Mouse (Mus musculus) neural tube, embryonic 10.5 days (tissue): Measurements from ENCODE around the gene Disp3.

Source experiments
- DNase-seq: peaks from one replicate; pipeline ENCODE4 v3.0.0-alpha.2; 2017; ENCODE audit warnings: low spot score; ENCODE audit errors: extremely low spot score

Disp3 gene

GRCm38 (mm10) chr4:148287476-148288054, at the start of gene Disp3:
Disp3 (minus strand) TSS chr4:148287965.
- no peak for DNase-seq

GRCm38 (mm10) chr4:148330269-148330668, 42.5 kb upstream of the Disp3 start:
- no peak for DNase-seq

DNA sequence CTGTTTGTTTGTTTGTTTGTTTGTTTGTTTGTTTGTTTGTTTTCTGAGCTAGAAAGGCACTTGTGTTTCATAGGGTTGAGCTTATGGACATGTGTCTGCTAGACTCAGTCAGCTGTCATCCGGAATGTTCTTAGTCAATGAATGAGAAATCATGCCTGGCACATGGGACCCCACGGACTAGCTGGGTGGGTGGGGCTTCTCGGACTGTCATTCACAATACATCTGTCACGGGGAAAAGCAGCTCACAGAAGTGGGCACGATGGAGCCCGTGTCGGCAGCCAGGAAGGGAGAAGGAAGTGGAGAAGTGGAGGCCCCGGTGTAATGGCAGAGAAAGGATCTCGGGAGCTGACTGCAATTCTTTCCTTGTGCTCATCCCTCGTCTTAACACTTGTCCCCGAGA, 41.7 kb upstream of the Disp3 start:
- DNase-seq, result no peak

- DNase-seq, result no peak
Observed at GRCm38 (mm10) chr4:148328237-148328636, 40.5 kb upstream of the Disp3 start.

GRCm38 (mm10) chr4:148327266-148327997, 39.7 kb upstream of the Disp3 start:
- DNase-seq, result peak; percentile 57

GRCm38 (mm10) chr4:148326791-148327190, 39.0 kb upstream of the Disp3 start:
- no peak for DNase-seq

DNA sequence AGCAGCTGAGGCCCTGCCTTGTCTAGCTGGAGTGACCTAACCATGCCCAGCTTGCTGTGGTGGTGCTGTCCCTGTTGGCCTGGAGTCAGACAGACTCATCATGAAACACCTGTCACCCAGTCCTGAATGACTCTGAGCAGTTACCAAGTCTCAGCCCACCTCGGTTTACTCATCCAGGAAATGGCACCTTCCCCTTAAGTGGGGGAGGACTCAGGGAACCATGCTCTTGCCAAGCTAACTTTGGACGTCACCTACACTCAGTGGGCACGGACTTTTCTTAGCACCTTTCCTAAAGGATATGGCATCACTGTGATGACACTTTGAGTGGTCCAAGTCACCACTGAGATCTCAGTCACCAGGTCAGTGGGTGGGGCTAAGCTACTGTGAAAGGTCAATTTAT, 38.2 kb upstream of the Disp3 start:
- no peak for DNase-seq

- DNase-seq, result no peak
Observed at GRCm38 (mm10) chr4:148325057-148325456, 37.3 kb upstream of the Disp3 start.

DNA sequence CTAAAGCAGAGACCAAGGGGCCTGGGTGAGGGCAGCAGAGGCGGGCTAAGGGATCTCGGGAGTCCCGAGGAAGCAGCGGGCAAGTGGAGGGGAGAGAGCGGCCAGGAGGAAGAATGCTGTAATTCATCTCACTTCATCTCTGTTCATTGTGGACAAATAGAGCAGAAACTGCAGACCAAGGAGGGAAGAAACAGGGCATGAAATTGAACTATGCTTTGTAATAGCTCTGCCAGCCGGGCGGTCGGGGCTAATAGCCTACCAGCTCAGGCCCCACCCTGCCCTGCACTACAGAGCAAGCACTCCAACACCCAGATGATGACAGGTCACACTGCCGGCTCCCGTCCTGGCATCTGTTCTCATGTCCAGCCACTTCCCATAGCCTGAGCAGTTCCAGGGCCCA, 34.4 kb upstream of the Disp3 start:
- DNase-seq, result no peak

GRCm38 (mm10) chr4:148319366-148319765, 31.6 kb upstream of the Disp3 start:
- DNase-seq, result no peak

- DNase-seq, result no peak
Observed at GRCm38 (mm10) chr4:148315377-148316175, 27.8 kb upstream of the Disp3 start.

DNA sequence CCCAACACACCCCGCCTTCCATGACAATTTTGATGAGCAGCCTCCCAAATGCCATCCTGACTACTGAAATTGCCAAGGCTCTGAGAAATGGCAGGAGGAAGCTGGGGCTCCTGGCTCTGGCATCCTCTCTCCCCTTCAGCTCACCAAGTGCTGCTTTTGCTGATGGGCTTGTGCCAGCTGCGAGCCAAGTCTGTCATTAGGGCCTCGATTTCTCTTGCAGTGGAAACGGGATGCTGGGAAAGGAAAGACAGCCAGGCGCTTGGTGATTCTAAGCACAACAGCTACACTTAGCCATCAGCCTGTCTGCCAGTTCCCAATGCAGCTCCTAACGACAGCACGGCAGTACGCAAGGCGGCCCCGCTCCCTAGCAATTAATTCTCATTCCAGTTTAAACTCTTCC, 26.6 kb upstream of the Disp3 start:
- no peak for DNase-seq

GRCm38 (mm10) chr4:148313601-148314000, 25.8 kb upstream of the Disp3 start:
- no peak for DNase-seq

DNA sequence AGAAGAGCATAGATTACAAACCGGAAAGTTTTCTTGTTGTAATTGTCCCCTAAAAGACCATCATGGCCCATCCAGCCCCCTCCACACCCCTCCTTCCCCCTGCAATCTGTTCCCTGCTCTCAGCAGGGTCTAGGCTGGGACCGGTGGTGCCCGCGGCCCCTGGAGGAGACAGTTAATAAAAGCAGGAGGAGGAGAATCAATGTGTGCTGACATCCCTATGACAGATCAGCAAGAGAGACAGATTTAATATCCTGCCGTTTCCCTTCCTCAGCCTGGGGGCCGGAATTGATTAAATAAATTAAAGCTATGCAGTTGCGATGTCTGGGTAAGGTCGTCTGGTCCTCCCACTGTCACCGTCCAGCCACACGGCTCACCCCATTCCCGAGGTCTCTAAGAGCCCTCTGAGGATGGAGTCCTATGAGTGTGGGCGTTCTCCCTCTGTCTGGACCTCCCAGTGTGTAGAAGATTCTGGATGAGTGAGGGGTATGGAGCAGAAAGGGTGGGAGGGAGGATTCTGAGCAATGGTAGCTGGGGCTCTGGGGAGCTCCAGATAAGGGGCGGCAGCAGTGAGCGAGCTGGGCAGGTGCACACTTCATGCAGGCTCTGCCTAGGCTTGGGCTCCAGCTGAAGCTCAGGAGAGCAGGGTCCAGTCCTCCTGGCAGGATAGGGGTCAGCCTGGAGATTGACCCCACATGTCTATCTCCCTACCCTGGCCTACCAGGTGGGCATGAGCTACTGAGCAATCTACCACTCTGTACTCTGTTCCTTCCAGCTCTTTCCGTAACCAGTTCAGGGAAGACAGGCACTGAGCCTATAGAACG, 24.7 kb upstream of the Disp3 start:
- no peak for DNase-seq

DNA sequence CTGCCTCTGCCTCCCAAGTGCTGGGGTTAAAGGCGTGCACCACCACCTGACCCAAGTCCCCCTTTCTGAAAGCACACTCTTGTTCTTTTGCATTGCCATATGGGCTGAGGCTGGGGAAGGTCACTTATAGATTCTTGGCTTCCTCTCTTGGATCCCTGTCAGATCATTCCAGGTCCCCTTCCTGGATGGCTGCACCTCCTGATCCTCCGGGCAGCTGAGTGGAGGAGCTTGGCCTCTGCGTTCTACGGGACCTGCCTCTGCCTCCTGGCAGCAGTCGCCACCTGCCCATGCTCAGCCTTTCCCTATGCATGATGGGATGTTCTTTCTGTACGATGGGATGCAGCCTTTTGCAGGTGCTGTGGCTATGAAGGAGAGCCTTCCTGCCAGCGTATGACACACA, 23.1 kb upstream of the Disp3 start:
- DNase-seq, result no peak

GRCm38 (mm10) chr4:148310126-148310525, 22.4 kb upstream of the Disp3 start:
- no peak for DNase-seq

GRCm38 (mm10) chr4:148306406-148307083, 18.8 kb upstream of the Disp3 start:
- peak; percentile 42 for DNase-seq

DNA sequence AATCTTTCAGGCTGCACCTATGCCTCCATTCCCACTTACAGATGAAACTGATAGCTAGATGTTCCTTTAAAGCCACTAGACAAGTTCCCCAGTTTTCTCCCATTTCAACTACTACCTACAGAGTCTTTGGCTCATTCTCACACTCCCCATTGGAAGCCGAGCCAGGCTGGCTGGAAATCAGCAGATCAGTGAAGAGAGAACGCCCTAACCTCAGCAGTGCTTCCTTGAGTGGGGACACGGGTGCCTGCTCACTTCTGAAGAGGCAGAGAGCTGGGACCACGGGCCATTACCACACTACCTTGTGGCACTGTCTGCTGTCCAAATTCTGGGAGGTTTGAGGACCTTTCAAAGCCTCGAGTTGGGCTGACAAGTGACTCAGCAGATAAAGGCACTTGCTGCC, 11.0 kb upstream of the Disp3 start:
- DNase-seq, result no peak

DNA sequence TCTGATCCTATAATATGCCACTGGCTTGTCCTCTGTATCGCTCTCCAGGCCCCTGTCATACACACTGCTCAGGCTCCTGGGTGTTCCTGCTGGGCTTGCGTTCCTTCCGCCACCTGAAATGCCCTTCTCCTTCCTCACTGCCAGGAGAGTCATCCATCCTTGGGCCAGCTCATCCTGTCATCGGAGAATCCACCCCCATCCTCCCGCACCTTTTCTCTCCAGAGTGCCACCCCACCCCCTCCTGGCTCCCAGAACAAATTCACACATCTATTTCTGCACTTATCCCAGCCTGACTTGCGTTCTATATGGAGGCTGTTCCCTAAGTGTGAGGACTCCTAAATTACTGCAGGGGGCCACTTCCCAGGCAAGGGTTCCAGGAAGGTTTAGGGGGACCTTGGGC, 9.9 kb upstream of the Disp3 start:
- no peak for DNase-seq

DNA sequence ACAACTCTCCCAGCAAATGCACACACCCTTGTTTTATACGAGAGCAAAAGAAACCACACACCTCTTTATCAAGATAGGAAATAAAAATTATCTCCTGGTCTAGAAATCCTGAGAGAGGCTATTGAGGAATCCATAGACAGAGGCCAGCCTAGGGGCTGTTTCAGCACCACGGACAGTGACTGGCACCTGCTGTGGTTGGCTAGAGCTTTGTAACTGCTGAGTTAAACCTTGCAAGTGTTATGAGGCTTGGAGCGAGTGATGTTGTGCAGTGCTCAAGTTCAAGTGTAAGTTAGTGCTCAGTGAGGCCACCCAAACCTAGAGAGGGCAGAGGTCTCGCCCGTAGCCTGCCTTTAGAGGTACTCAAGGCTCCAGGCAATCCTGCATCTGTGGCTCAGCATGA, 5.6 kb upstream of the Disp3 start:
- peak; percentile 80 for DNase-seq

DNA sequence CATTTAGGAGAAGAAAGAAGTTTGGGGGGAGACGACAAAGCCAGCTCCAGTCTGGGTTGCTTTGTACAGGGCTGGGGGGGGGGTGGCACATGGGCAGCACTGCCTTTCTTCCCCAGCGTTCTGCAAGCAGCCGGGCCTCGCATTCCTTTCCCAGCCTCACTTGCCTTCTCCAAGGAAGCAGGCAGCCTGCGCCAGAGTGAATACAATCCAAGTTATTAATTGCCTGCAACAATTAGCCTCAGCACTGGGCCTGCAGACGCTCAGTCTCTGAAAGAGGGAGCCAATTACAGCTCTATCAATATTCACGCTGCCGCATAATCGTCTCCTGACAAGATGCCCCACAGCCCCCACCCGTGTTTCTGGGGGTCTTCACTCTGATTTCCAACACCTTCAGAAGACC, 4.1 kb upstream of the Disp3 start:
- DNase-seq, result no peak
